Mouse (Mus musculus): ENCODE results near the gene Ccdc107.
A peak's percentile ranks its signal among the peaks of the same experiment; 100 is the strongest.
"Not testable (repeated sequence)": the region's sequence is repeated elsewhere in the genome, so short reads cannot be mapped to it uniquely, and the experiment has no call there.

Gene Ccdc107

GRCm38 (mm10) chr4:43485666-43486065, 7.0 kb upstream of the Ccdc107 start:
- not testable (repeated sequence) for DNase-seq (ENCODE audit: low spot score)

- no peak for DNase-seq (ENCODE audit: low spot score)
Measured at GRCm38 (mm10) chr4:43489611-43490010, 3.1 kb upstream of the Ccdc107 start.

DNA sequence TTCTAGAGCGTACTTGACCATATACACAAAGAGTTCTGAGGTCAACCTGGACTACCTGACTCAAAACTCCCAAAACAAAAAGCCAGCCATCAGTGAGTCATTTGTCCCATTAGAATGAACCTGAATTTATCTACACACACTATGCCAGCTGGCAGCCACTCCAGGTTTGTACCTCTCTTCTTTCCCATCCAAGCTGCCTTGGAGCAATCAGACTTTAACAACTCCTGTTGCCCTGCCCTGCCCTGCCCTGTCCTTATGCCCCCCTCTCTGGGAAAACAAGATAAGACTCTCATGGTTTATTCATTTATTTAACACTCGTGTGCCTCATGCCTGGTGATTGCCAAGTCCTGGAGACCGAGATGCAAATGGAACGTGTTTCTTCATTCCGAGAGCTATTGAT, 1.9 kb upstream of the Ccdc107 start:
- DNase-seq (ENCODE audit: low spot score): no peak

- no peak for DNase-seq (ENCODE audit: low spot score)
Measured at GRCm38 (mm10) chr4:43492101-43492820, 439 bp upstream of the Ccdc107 start.

- peak; percentile 97 for DNase-seq (ENCODE audit: low spot score)
Measured at GRCm38 (mm10) chr4:43493186-43493845, 616 bp downstream of the Ccdc107 start.

DNA sequence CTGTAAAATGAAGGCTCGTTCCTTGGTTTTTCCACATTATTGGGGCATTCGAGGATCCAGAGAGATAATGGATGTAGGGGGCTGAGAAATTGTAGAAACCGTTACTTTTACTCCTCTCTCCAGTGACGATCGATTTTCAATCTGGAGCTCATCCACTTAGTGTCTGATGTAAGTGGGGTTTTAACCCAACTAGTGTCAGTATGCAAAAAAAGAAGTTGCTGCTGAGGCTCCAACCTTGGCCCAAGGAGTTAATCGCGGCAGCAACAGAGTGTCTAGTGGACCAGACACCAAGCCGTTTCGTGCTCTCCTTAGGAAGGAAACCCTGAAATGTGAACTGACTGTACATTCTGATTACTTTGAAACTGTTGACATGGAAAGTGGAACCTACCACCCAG, 1.1 kb downstream of the Ccdc107 start:
- DNase-seq (ENCODE audit: low spot score): no peak

GRCm38 (mm10) chr4:43496587-43496986, 3.9 kb downstream of the Ccdc107 start:
- no peak for DNase-seq (ENCODE audit: low spot score)

DNA sequence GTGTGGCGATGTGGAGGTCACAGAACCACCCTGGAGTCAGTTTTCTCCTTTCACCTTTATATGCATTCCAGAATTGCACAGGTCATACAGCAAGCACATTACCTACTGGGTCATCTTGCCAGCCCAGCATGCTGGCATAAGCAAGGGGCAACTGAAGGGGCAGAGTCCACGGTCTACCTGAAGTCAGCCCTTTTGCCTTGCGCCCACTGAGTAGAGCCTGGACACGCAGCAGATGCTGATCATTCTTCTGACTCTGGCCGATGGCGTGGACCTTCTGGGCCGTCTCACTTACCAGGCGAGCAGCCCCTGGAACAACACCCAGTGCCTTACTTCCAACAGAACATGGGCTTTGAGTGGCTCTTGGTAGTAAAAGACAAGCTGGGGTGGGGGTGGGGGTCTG, 4.7 kb downstream of the Ccdc107 start:
- no peak for DNase-seq (ENCODE audit: low spot score)

DNA sequence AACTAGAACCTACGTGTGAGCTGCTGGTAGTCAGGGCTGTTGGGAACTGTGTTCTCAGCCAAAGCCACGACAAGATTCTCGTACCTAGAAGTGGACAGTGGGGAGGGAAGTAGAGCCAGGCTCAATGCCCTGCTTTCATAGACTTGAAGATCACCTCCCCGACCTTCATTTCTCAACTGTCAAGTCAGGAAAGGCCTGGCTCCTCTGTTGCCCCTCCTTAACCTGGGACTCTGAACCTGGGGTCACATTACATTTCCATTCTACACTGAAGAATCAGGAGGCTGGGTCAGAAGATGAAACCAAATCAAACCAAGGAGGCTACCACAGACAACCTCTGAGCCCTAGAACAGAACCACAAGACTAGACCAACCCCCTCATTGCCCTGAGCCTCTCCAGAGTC, 5.2 kb downstream of the Ccdc107 start:
- no peak for DNase-seq (ENCODE audit: low spot score)

- no peak for DNase-seq (ENCODE audit: low spot score)
Measured at GRCm38 (mm10) chr4:43498983-43499382, 6.3 kb downstream of the Ccdc107 start.

- DNase-seq (ENCODE audit: low spot score): peak; percentile 85
Measured at GRCm38 (mm10) chr4:43499407-43500333, 7.0 kb downstream of the Ccdc107 start, which contains the start of gene Arhgef39. Gene Arhgef39, minus strand, starts transcription at chr4:43499695.

DNA sequence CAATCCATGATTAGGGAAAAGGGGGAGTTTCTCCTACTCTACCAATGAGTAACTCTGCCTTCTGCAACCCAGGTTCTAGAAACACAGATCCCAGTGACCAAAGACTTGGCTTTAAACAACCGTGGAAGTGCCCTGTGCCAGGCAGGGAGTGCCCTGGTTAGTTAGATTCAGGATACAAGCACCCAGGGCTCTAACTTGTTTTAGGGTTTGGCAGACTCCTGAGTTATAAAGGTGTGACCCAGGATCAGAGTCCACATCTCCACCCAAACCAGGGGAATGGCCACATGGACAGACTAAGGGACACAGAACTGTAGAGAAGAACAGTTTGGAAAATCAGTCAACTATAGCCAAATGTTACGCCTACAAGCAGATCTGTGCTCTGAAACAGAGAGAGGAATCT, 10.3 kb downstream of the Ccdc107 start:
- DNase-seq (ENCODE audit: low spot score): no peak

- no peak for DNase-seq (ENCODE audit: low spot score)
Measured at GRCm38 (mm10) chr4:43503506-43503905, 10.8 kb downstream of the Ccdc107 start.

DNA sequence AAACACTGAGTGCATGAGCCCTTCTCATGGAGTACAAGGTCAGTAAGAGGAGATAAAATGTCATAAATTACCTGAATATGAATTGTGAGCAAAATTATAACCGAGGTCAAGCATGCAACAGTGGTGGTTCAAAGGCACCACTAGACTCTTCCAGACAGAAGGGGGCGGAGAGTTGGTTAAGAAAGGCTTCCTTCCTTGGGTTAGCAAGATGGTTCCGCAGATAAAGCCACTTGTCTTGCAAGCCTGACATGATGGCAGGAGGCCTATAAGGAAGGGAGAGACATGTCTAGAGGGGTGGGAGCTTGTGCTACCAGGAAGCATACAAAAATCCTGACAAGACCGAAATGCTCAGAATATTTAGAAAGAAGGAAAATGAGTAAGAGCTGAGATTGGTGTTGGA, 11.6 kb downstream of the Ccdc107 start:
- no peak for DNase-seq (ENCODE audit: low spot score)

DNA sequence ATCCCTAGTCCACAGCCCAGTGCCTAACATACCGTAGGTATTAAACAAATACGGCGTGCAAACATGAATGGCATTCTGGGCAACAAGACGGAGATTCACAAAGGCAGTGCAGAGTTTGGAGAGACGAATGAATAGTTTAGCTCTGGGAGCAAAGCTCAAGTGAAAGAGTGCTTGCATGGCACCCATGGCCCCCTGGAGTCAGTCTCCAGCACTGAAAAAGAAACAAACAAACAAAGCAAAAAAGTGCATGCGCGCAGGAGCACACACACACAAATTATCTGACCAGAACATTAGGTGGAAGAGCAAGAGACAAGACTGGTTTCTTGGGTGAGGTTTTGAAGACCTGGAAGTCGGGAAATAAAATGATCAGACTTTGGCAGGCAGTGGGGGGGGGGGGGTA, 13.4 kb downstream of the Ccdc107 start:
- no peak for DNase-seq (ENCODE audit: low spot score)

- DNase-seq (ENCODE audit: low spot score): no peak
Measured at GRCm38 (mm10) chr4:43506536-43507185, 14.0 kb downstream of the Ccdc107 start, which contains the start of gene Car9. Gene Car9, plus strand, starts transcription at chr4:43506966.

DNA sequence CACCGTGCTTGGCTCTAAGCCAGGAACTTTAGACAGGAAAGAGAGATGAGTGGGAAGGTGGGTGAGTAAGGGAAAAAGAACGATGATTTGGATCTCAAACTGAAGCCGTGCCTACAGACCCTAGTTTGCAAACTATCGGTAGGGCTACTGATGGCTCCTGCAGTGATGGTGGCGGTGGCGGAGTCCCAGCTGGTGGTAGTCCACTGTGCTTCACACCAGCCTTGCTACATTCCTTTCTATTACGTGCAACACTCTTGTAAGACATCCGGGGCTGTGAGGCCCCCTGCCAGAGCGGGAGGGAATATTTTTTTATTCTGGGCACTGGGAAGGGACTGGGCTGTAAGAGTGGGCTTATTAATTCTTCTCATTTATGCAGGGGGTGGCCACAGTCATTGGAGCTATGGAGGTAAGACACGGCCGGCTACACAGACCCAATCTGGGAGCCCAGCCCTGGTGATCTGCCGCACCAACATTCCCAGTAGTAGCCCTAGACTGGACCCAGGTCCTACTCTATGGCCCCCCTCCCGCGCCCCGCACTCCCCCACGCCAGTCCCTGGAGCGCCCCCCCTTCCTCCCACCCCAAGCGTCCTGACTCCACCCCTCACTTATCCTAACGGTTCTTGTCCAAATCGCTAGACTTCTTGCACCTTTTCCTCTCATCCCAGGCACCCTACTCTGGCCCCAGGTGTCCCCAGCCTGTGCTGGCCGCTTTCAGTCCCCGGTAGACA, 15.4 kb downstream of the Ccdc107 start:
- no peak for DNase-seq (ENCODE audit: low spot score)

- peak; percentile 57 for DNase-seq (ENCODE audit: low spot score)
Measured at GRCm38 (mm10) chr4:43508666-43508997, 15.9 kb downstream of the Ccdc107 start.

DNA sequence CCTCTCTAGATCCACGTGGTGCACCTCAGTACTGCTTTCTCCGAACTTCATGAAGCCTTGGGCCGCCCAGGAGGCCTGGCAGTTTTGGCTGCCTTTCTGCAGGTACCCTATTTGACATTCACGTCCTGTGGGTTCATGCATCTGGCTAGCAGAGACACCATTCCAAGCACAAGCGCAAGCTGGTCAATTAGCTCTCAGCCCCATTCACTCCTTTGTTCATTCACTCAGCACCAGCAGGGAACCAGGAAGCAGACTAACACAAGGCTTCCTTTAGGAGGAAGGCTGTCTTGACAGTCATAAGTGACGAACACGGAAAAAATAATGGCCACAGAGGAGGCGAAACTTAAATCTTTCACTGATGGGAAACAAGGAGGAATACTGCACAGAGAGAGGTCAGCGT, 16.4 kb downstream of the Ccdc107 start:
- no peak for DNase-seq (ENCODE audit: low spot score)

GRCm38 (mm10) chr4:43511675-43512454, 19.2 kb downstream of the Ccdc107 start:
- DNase-seq (ENCODE audit: low spot score): no peak

- DNase-seq (ENCODE audit: low spot score): no peak
Measured at GRCm38 (mm10) chr4:43512653-43513052, 20.0 kb downstream of the Ccdc107 start.
